Mouse (Mus musculus) embryonic facial prominence, embryonic 15.5 days (tissue): Measurements from ENCODE around the gene Ucp2. TPM values are rescaled to one million over a fixed set of nuclear protein-coding genes. Genes with fewer than 3 reads are reported as not detected.

Experiments used
- ATAC-seq: fragments of 200-750 bp; cut with Nextera tagmentation; 2 replicates; pipeline ENCODE4 v1.8.0; 2017; ENCODE audit warnings: low read depth, moderate TSS enrichment; ENCODE audit not compliant: insufficient number of reproducible peaks, low FRiP score, low TSS enrichment
- H3K27ac ChIP-seq: fragments of 300-500 bp; sonication (generic); replicated peaks from 2 replicates; pipeline ENCODE4 v1.5.1; 2015; ENCODE audit warnings: mild to moderate bottlenecking, inconsistent platforms
- H3K27me3 ChIP-seq: fragments of 300-500 bp; sonication (generic); 2 replicates; pipeline ENCODE4 v1.6.1; 2015; ENCODE audit warnings: inconsistent platforms
- H3K36me3 ChIP-seq: fragments of 300-500 bp; sonication (generic); 2 replicates; pipeline ENCODE4 v1.6.1; 2015; ENCODE audit warnings: mild to moderate bottlenecking, inconsistent platforms
- H3K4me1 ChIP-seq: fragments of 300-500 bp; sonication (generic); 2 replicates; pipeline ENCODE4 v1.6.1; 2015; ENCODE audit warnings: inconsistent platforms
- H3K4me2 ChIP-seq: fragments of 300-500 bp; sonication (generic); replicated peaks from 2 replicates; pipeline ENCODE4 v1.6.1; 2015; ENCODE audit warnings: mild to moderate bottlenecking, inconsistent platforms
- H3K4me3 ChIP-seq: fragments of 300-500 bp; sonication (generic); replicated peaks from 2 replicates; pipeline ENCODE4 v1.5.1; 2015; ENCODE audit warnings: mild to moderate bottlenecking, inconsistent platforms
- H3K9ac ChIP-seq: fragments of 300-500 bp; sonication (generic); 2 replicates; pipeline ENCODE4 v1.6.1; 2015; ENCODE audit warnings: inconsistent platforms
- H3K9me3 ChIP-seq: fragments of 300-500 bp; sonication (generic); replicated peaks from 2 replicates; pipeline ENCODE4 v1.6.1; 2016; ENCODE audit warnings: inconsistent platforms
- WGBS: fragments of 180-500 bp; shearing (Covaris S2); methylation state at CpG from one replicate; pipeline ENCODE4 v1.1.7; 2015; 5-methylcytosine and 5-hydroxymethylcytosine counted together
- polyA plus RNA-seq: library from polyadenylated mRNA; unstranded; fragments of >200 nt; fragmentation: Nextera tagmentation; extraction: Ambion mirVana; gene quantifications from 2 replicates; pipeline ENCODE4 v1.2.1, GENCODE M21; 2015

Ucp2 gene
- polyA plus RNA-seq, 1 experiment from 2014 or later: 228 TPM

DNA sequence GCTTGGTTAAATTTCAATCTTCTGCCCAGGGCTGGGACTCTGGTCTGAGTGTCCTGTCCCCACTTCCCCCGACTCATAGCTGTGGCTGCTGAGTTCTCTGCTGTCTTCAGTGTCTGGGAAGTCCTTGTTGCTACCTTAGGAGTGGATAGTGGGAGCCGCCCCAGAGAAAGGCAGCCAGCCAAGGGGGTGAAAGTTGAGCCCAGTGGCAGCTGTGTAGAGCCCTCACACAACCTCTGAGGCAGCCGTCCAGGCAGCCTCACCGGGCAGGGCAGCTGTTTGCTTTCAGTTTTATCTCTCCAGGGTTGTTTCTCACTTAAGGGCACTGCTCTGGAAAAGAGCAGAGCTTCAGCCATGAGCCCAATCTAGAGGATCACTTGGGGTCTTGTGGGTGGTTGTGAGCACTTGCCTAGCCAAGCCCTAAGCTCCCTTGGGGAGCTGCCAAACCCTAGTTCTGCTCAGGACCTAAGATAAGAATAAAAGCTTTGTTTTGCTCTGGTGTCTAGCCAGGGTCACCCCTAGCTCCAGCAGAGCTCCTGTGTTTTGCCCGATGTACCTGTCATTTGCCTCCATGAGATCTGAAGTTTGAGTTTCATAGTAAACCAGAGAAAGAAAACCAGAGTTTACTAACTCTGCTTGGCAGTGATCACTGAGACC, 27.4 kb upstream of the Ucp2 start:
- H3K9ac ChIP-seq: no peak overlapping the region
- peak overlapping the region; percentile 75 for H3K27ac ChIP-seq
- H3K4me2 ChIP-seq: 0 out of 2 replicates have a peak overlapping the region, but pooled peaks have one; percentile 8
- H3K9me3 ChIP-seq: no peaks in the 10 kb centered on the region
- H3K4me3 ChIP-seq: no peak overlapping the region
- 50% methylated on average over 5 of the region's 5 CpGs for WGBS
- ATAC-seq: peak; percentile 83
- peaks cover 33% of the 10 kb centered on the region for H3K36me3 ChIP-seq
- peaks cover 12% of the 10 kb centered on the region for H3K4me1 ChIP-seq
- no peaks in the 10 kb centered on the region for H3K27me3 ChIP-seq

GRCm38 (mm10) chr7:100466781-100467510, 26.2 kb upstream of the Ucp2 start:
- Histone ChIP-seq H3K27me3 (no peaks in the 10 kb centered on the region), H3K4me2 (no peak overlapping the region), H3K4me1 (peaks cover 12% of the 10 kb centered on the region), H3K27ac (no peak overlapping the region), H3K9me3 (no peaks in the 10 kb centered on the region), H3K36me3 (peaks cover 33% of the 10 kb centered on the region), H3K9ac (no peak overlapping the region), H3K4me3 (no peak overlapping the region)
- no peak for ATAC-seq
- WGBS: 87% methylated on average over 11 of the region's 11 CpGs

DNA sequence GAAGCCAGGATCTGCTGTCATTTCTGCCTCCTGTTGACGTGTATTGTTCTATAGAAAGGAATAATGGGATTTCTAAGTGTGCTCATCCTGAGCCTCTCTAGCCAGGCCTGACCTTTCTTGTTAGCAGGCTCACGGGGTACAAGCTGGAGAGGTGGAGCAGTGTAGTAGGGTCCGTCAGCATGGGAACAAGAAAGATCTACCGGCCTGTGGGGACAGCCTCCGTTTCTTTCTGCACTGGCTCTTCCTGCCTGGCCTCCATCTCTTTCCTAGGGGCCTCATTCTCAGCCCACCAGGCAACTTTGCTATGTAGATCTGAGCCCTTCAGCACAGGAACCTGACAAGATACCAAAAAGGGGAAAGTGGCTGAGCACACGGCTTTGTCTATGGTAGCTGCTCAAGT, 24.4 kb upstream of the Ucp2 start:
- no peak overlapping the region for H3K9ac ChIP-seq
- ATAC-seq: no peak
- no peaks in the 10 kb centered on the region for H3K9me3 ChIP-seq
- H3K36me3 ChIP-seq: peaks cover 33% of the 10 kb centered on the region
- 89% methylated on average over 6 of the region's 6 CpGs for WGBS
- H3K27ac ChIP-seq: no peak overlapping the region
- H3K27me3 ChIP-seq: no peaks in the 10 kb centered on the region
- H3K4me2 ChIP-seq: no peak overlapping the region
- H3K4me3 ChIP-seq: no peak overlapping the region
- peaks cover 12% of the 10 kb centered on the region for H3K4me1 ChIP-seq

DNA sequence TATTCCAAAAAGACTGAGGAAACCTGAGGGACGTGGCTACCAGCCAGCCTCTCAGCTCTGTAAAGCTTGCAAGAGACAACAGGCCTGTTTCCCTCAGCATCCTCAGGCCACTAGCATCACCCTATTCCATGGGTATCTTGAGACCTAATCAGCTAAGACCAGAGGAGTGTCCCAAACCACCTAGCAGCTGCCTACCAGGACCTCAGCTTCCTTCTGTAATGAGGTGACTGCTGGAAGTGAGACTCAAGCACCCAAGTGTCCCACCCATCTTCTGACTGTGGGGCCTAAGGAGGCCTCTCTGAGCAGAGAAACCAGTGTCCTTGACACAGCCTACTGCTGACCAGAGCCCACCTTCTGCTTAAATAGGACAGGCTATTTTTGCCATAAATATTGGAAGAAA, 23.6 kb upstream of the Ucp2 start:
- WGBS: 89% methylated on average over 1 of the region's 1 CpGs
- H3K36me3 ChIP-seq: peaks cover 33% of the 10 kb centered on the region

DNA sequence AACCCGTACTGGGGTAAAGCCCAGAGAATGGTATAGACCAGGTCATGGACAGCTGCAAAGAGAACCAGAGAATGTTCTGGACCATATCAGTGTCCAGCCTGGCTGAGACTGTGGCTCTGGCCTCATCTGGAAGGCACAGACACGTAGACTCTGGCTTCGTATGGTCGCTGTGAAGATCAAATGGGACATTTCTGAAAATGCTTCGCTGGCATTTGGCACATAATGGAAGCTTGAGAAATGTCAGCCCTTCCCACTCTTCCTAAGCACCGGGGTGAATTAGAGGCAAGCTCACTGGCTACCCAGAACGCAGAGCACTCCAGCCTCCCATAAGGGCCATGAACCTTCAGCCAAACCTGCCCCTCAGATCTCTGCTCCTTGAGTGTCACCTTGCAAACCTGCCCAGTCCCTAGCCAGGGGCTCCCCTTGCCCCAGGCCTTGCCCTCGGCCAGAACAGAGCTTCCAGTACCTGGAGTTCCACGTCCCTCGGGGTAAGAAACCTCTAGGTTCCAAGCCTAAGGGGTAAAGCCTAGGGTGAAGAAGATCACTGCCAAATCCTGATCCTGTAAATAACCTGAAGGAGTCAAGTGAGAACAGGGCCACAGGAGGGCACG, 22.2 kb upstream of the Ucp2 start:
- no peak for ATAC-seq
- H3K4me2 ChIP-seq: no peak overlapping the region
- peaks cover 28% of the 10 kb centered on the region for H3K36me3 ChIP-seq
- WGBS: 89% methylated on average over 11 of the region's 11 CpGs
- H3K27ac ChIP-seq: no peak overlapping the region
- no peak overlapping the region for H3K9ac ChIP-seq
- H3K9me3 ChIP-seq: no peaks in the 10 kb centered on the region
- H3K4me3 ChIP-seq: no peak overlapping the region
- H3K4me1 ChIP-seq: peaks cover 5% of the 10 kb centered on the region
- H3K27me3 ChIP-seq: no peaks in the 10 kb centered on the region

More for the DNA sequence above, 23.6 kb upstream of the Ucp2 start:
- no peak for ATAC-seq
- Histone ChIP-seq H3K9me3 (no peaks in the 10 kb centered on the region), H3K27ac (no peak overlapping the region), H3K4me3 (no peak overlapping the region), H3K4me1 (peaks cover 11% of the 10 kb centered on the region), H3K9ac (no peak overlapping the region), H3K4me2 (no peak overlapping the region), H3K27me3 (no peaks in the 10 kb centered on the region)

DNA sequence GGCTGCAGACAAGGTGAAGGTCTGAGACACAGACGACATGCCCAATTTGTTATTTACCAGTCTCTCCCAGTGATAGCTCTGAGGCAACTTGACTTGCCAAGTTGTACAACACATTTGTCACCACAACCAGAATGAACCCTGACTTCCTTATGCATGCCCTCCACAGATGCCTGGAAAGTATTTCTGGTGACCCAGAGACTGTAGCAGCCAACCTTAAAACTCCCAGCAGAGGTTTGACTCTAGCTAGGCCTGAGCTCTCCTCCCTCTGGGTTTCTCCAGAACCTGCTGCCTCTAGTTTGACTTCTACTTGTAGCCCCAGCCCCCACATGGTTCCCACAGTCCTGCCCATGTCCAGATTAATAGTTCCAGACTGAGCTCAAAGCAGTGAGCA, 21.7 kb upstream of the Ucp2 start:
- Histone ChIP-seq H3K9ac (no peak overlapping the region), H3K36me3 (peaks cover 28% of the 10 kb centered on the region), H3K9me3 (no peaks in the 10 kb centered on the region), H3K4me1 (0 out of 2 replicates have a peak, but pooled peaks cover 4% of the 10 kb centered on the region), H3K27ac (no peak overlapping the region), H3K27me3 (no peaks in the 10 kb centered on the region), H3K4me3 (no peak overlapping the region), H3K4me2 (no peak overlapping the region)
- 89% methylated on average over 1 of the region's 1 CpGs for WGBS
- no peak for ATAC-seq

- H3K4me1 ChIP-seq: 0 out of 2 replicates have a peak, but pooled peaks cover 4% of the 10 kb centered on the region
- peaks cover 22% of the 10 kb centered on the region for H3K36me3 ChIP-seq
- no peaks in the 10 kb centered on the region for H3K27me3 ChIP-seq
- no peak within 1 kb of the TSS for H3K4me3 ChIP-seq
- 77% methylated on average over 6 of the region's 6 CpGs for WGBS
- ATAC-seq: no peak
- no peak within 1 kb of the TSS for H3K27ac ChIP-seq
- H3K9me3 ChIP-seq: no peaks in the 10 kb centered on the region
- no peak within 1 kb of the TSS for H3K9ac ChIP-seq
- H3K4me2 ChIP-seq: no peak within 1 kb of the TSS
Measured at GRCm38 (mm10) chr7:100472777-100473176, 20.4 kb upstream of the Ucp2 start, which contains the start of gene Ucp3. Gene Ucp3 (plus strand): TSS chr7:100472990.

DNA sequence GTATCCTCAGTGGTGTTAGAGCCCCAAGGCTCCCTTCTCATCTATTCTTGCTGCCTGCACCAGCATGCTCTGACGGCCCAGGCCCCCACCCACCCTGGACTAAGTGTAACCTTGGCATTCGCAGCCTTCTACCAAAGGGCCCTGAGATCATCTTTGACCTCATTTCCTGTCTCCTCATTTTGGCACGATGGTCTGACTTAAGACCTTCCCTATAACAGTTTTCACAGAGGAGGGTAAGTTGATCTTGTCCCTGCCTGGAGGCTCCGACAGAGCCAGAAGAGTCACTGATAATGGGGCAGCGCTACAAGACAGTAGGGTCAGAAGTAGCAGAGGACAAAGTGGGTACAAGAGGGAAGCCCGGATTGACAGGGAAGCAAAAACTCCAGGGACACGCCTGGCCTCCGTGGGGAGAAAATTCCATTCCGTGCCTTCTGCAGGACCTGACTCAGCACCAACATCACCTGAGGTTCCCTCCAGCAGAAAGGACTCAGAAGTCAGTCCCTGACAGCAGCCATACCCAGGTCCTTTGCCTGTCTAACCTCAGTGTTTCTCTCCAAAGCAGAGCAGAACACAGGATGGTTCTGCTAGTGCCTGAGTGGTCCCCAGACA, 19.2 kb upstream of the Ucp2 start:
- no peak overlapping the region for H3K4me3 ChIP-seq
- ATAC-seq: no peak
- 72% methylated on average over 9 of the region's 9 CpGs for WGBS

GRCm38 (mm10) chr7:100474680-100475079, 18.5 kb upstream of the Ucp2 start:
- no peaks in the 10 kb centered on the region for H3K27me3 ChIP-seq
- peaks cover 4% of the 10 kb centered on the region; the same call in 1 of the 2 replicates for H3K4me1 ChIP-seq
- WGBS: 20% methylated on average over 1 of the region's 1 CpGs
- H3K4me3 ChIP-seq: no peak overlapping the region
- H3K4me2 ChIP-seq: no peak overlapping the region
- ATAC-seq: no peak
- no peak overlapping the region for H3K27ac ChIP-seq
- no peaks in the 10 kb centered on the region for H3K9me3 ChIP-seq
- H3K36me3 ChIP-seq: peaks cover 8% of the 10 kb centered on the region
- no peak overlapping the region for H3K9ac ChIP-seq

More for the DNA sequence above, 19.2 kb upstream of the Ucp2 start:
- H3K9ac ChIP-seq: no peak overlapping the region
- no peaks in the 10 kb centered on the region for H3K9me3 ChIP-seq
- H3K27ac ChIP-seq: no peak overlapping the region
- H3K36me3 ChIP-seq: peaks cover 15% of the 10 kb centered on the region
- no peaks in the 10 kb centered on the region for H3K27me3 ChIP-seq
- H3K4me2 ChIP-seq: no peak overlapping the region
- H3K4me1 ChIP-seq: 0 out of 2 replicates have a peak, but pooled peaks cover 4% of the 10 kb centered on the region

GRCm38 (mm10) chr7:100479100-100479822, 13.9 kb upstream of the Ucp2 start:
- Histone ChIP-seq H3K4me2 (no peak overlapping the region), H3K27me3 (no peaks in the 10 kb centered on the region), H3K4me1 (peaks cover 4% of the 10 kb centered on the region; the same call in 1 of the 2 replicates), H3K9me3 (no peaks in the 10 kb centered on the region), H3K36me3 (no peaks in the 10 kb centered on the region), H3K9ac (no peak overlapping the region), H3K4me3 (no peak overlapping the region), H3K27ac (no peak overlapping the region)
- 78% methylated on average over 20 of the region's 20 CpGs for WGBS
- ATAC-seq: no peak
